Mouse (Mus musculus) C2C12 (cell line): ENCODE results near the gene Acsl1. TPM values are rescaled to one million over a fixed set of nuclear protein-coding genes. Genes with fewer than 3 reads are reported as not detected.

Experiments used
- H3K27me3 ChIP-seq: one replicate; pipeline ENCODE4 v1.6.1; 2011; ENCODE audit not compliant: control insufficient read depth, insufficient read depth, insufficient read length
- H3K36me3 ChIP-seq: one replicate; pipeline ENCODE4 v1.6.1; 2011; ENCODE audit not compliant: control insufficient read depth, insufficient read depth
- H3K4me3 ChIP-seq: one replicate; pipeline ENCODE4 v1.5.1; 2011; ENCODE audit warnings: mild to moderate bottlenecking, control low read depth; ENCODE audit not compliant: poor library complexity, insufficient read depth, severe bottlenecking
- H3K79me2 ChIP-seq: one replicate; pipeline ENCODE4 v1.6.1; 2011; ENCODE audit not compliant: control insufficient read depth, insufficient read depth
- H3K79me3 ChIP-seq: one replicate; pipeline ENCODE4 v1.6.1; 2011; ENCODE audit warnings: low read depth, control low read depth
- H3ac ChIP-seq: one replicate; pipeline ENCODE3; 2011; ENCODE audit warnings: low read depth; ENCODE audit not compliant: control insufficient read depth, insufficient read length
- CEBPB ChIP-seq: IDR thresholded peaks from one replicate; pipeline ENCODE4 v1.6.1; 2011; ENCODE audit warnings: low read depth, mild to moderate bottlenecking, control low read depth, moderate library complexity
- CTCF ChIP-seq: IDR thresholded peaks from one replicate; pipeline ENCODE4 v1.5.1; 2011; ENCODE audit not compliant: control insufficient read depth, insufficient read depth, insufficient read length
- FOSL1 ChIP-seq: IDR thresholded peaks from one replicate; pipeline ENCODE4 v1.8.0; 2011; ENCODE audit warnings: mild to moderate bottlenecking, low read length; ENCODE audit not compliant: poor library complexity, insufficient read depth, severe bottlenecking
- MAX ChIP-seq: IDR thresholded peaks from one replicate; pipeline ENCODE4 v1.6.1; 2011; ENCODE audit warnings: mild to moderate bottlenecking, control low read depth
- MYOD1 ChIP-seq: IDR thresholded peaks from one replicate; pipeline ENCODE4 v1.6.1; 2011; ENCODE audit warnings: low read depth; ENCODE audit not compliant: control insufficient read depth, insufficient read length
- MYOG ChIP-seq: IDR thresholded peaks from one replicate; pipeline ENCODE4 v1.6.1; 2011; ENCODE audit not compliant: control insufficient read depth, insufficient read length; ENCODE audit errors: extremely low read depth
- USF1 ChIP-seq: IDR thresholded peaks from one replicate; pipeline ENCODE4 v1.6.1; 2011; ENCODE audit warnings: low read depth, mild to moderate bottlenecking, control low read depth, moderate library complexity
- polyA plus RNA-seq: library from polyadenylated mRNA; unstranded; fragments of >200 nt; fragmentation: generic; extraction: Trizol; gene quantifications from one replicate; pipeline ENCODE4 v1.2.1, GENCODE M21; 2012; ENCODE audit warnings: missing spikeins

Acsl1 gene
- polyA plus RNA-seq, 1 experiment = 1.6 TPM

GRCm38 (mm10) chr8:46496852-46497251 is 26.0 kb downstream of the Acsl1 start:
- Histone ChIP-seq H3K36me3 (no peaks in the 10 kb centered on the region), H3K4me3 (no peak overlapping the region), H3K79me2 (no peaks in the 10 kb centered on the region), H3K27me3 (no peaks in the 10 kb centered on the region), H3ac (no peak overlapping the region), H3K79me3 (no peaks in the 10 kb centered on the region)
- TF ChIP-seq MYOD1 = no peak
- no peak for TF ChIP-seq CTCF
- no peak for TF ChIP-seq USF1

GRCm38 (mm10) chr8:46497314-46498011 is 26.6 kb downstream of the Acsl1 start:
- Histone ChIP-seq H3K27me3 (no peaks in the 10 kb centered on the region), H3K79me3 (no peaks in the 10 kb centered on the region), H3ac (no peak overlapping the region), H3K79me2 (no peaks in the 10 kb centered on the region), H3K36me3 (no peaks in the 10 kb centered on the region), H3K4me3 (no peak overlapping the region)
- TF ChIP-seq MYOG (no peak), CEBPB (no peak), USF1 (no peak), MAX (no peak), CTCF (no peak), MYOD1 (no peak), FOSL1 (no peak)

- Histone ChIP-seq H3K36me3 (no peaks in the 10 kb centered on the region), H3K79me2 (no peaks in the 10 kb centered on the region), H3K4me3 (no peak overlapping the region), H3ac (no peak overlapping the region), H3K27me3 (no peaks in the 10 kb centered on the region), H3K79me3 (no peaks in the 10 kb centered on the region)
- no peak for TF ChIP-seq FOSL1
- no peak for TF ChIP-seq USF1
- no peak for TF ChIP-seq MAX
- TF ChIP-seq MYOD1 = no peak
- TF ChIP-seq CTCF = no peak
- TF ChIP-seq CEBPB = no peak
- no peak for TF ChIP-seq MYOG
Observed at GRCm38 (mm10) chr8:46499376-46500061, 28.7 kb downstream of the Acsl1 start.

GRCm38 (mm10) chr8:46502333-46503071 is 31.7 kb downstream of the Acsl1 start:
- no peaks in the 10 kb centered on the region for H3K79me3 ChIP-seq
- H3K4me3 ChIP-seq = no peak overlapping the region
- H3ac ChIP-seq = no peak overlapping the region
- TF ChIP-seq CEBPB = no peak
- TF ChIP-seq MAX = no peak
- TF ChIP-seq CTCF = no peak
- H3K79me2 ChIP-seq = no peaks in the 10 kb centered on the region
- H3K36me3 ChIP-seq = no peaks in the 10 kb centered on the region
- H3K27me3 ChIP-seq = no peaks in the 10 kb centered on the region

- H3K79me3 ChIP-seq = no peaks in the 10 kb centered on the region
- H3K27me3 ChIP-seq = no peaks in the 10 kb centered on the region
- H3K36me3 ChIP-seq = no peaks in the 10 kb centered on the region
- no peak overlapping the region for H3K4me3 ChIP-seq
- no peak overlapping the region for H3ac ChIP-seq
- TF ChIP-seq USF1 (no peak), MAX (no peak), MYOD1 (no peak), FOSL1 (no peak)
- no peaks in the 10 kb centered on the region for H3K79me2 ChIP-seq
Observed at GRCm38 (mm10) chr8:46503072-46503695, 32.3 kb downstream of the Acsl1 start.
